In the genomic region with DNA sequence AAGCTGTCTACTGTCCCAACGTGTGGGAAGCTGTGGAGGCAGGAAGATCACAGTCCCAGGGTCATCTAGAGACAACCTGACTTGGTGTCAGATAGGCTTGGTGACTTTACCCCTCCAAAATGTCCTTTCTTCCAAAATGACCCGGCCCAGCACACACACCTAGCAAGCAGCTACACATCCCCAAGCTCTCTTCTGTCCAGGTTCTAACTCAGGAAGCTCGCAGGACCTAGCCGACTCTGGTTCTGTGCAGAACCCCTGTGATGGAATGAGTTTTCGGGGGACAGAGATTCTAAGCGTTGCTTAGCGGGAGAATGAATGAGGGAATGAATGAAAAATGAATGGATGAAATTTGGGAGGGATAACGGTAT, we compare ENCODE assay signal across 8 mouse cellular contexts. TPM values are rescaled to one million over a fixed set of nuclear protein-coding genes. Genes with fewer than 3 reads are reported as not detected.
DNase-seq lines count a peak whose midpoint lies in the region; ATAC-seq and TF ChIP-seq lines count a peak whose summit lies in the region.

No protein-coding gene starts in this region.

- H3K9me3 ChIP-seq in heart, embryonic 16.5 days (replicated peaks; ENCODE audit: control insufficient read depth, low read length): no peaks in the 10 kb centered on the region
- no peaks in the 10 kb centered on the region for H3K9me3 ChIP-seq in hindbrain, embryonic 10.5 days
- no peaks in the 10 kb centered on the region for H3K9me3 ChIP-seq in midbrain, embryonic 12.5 days

- no peaks in the 10 kb centered on the region for H3K36me3 ChIP-seq in heart, embryonic 16.5 days (ENCODE audit: control insufficient read depth, insufficient read depth)
- H3K36me3 ChIP-seq in hindbrain, embryonic 10.5 days: peaks cover 15% of the 10 kb centered on the region
- H3K36me3 ChIP-seq in midbrain, embryonic 12.5 days: no peaks in the 10 kb centered on the region; the same call in 1 of the 2 replicates

- DNase-seq in heart, adult 18-20 months: no peak
- no peak for DNase-seq in hindbrain, embryonic 10.5 days (ENCODE audit: low spot score)
- DNase-seq in natural killer cell, adult 2 months (ENCODE audit: low spot score in 2 of 2): no peak
- no peak for DNase-seq in left cerebral cortex, adult 18-20 months (ENCODE audit: low spot score in 2 of 2)
- no peak for DNase-seq in right cerebral cortex, postnatal 36 days (ENCODE audit: low spot score in 2 of 2)

- H3K27me3 ChIP-seq in heart, embryonic 16.5 days (ENCODE audit: control insufficient read depth, insufficient read depth, low read length): peaks cover 4% of the 10 kb centered on the region
- H3K27me3 ChIP-seq in hindbrain, embryonic 10.5 days (ENCODE audit: insufficient read depth, poor library complexity, severe bottlenecking): peaks cover 15% of the 10 kb centered on the region; the same call in 1 of the 2 replicates
- peaks cover 31% of the 10 kb centered on the region for H3K27me3 ChIP-seq in midbrain, embryonic 12.5 days

- H3K4me3 ChIP-seq in heart, embryonic 16.5 days (ENCODE audit: low read length): peak overlapping the region; percentile 85
- H3K4me3 ChIP-seq in bone marrow, adult 2 months (replicated peaks; ENCODE audit: control insufficient read depth, low read depth, low read length): peak overlapping the region; percentile 89
- peak overlapping the region; percentile 98 for H3K4me3 ChIP-seq in hindbrain, embryonic 10.5 days
- peak overlapping the region; percentile 96 for H3K4me3 ChIP-seq in midbrain, embryonic 12.5 days

- H3K9ac ChIP-seq in heart, embryonic 16.5 days (ENCODE audit: low read length): peak overlapping the region; percentile 92
- peak overlapping the region; percentile 92 for H3K9ac ChIP-seq in midbrain, embryonic 12.5 days (replicated peaks)

- H3K4me2 ChIP-seq in heart, embryonic 16.5 days (ENCODE audit: low read depth, low read length): peak overlapping the region; percentile 93
- peak overlapping the region; percentile 96 for H3K4me2 ChIP-seq in midbrain, embryonic 12.5 days (replicated peaks)

- H3K4me1 ChIP-seq in heart, embryonic 16.5 days (ENCODE audit: control insufficient read depth, insufficient read depth, low read length): peaks cover 14% of the 10 kb centered on the region
- H3K4me1 ChIP-seq in bone marrow, adult 2 months (ENCODE audit: control insufficient read depth, insufficient read depth, low read length): peaks cover 5% of the 10 kb centered on the region; the same call in 1 of the 2 replicates
- H3K4me1 ChIP-seq in hindbrain, embryonic 10.5 days (replicated peaks): peaks cover 22% of the 10 kb centered on the region
- peaks cover 14% of the 10 kb centered on the region for H3K4me1 ChIP-seq in midbrain, embryonic 12.5 days

- no peak for TF ChIP-seq CTCF in bone marrow, adult 2 months (IDR thresholded peaks at IDR 0.05; ENCODE audit: control insufficient read depth, insufficient read depth, low read length)

- no peak for ATAC-seq in heart, embryonic 16.5 days (replicated peaks; ENCODE audit: extremely low read depth, insufficient read depth, low FRiP score)
- peak; percentile 46 for ATAC-seq in midbrain, embryonic 12.5 days (ENCODE audit: low FRiP score, low read depth)

- WGBS in heart, embryonic 16.5 days: 15% methylated on average over 8 of the region's 8 CpGs
- WGBS in bone marrow, adult 2 months: 3% methylated on average over 8 of the region's 8 CpGs
- 20% methylated on average over 8 of the region's 8 CpGs for WGBS in hindbrain, embryonic 10.5 days
- WGBS in midbrain, embryonic 12.5 days: 17% methylated on average over 8 of the region's 8 CpGs

- peak overlapping the region; percentile 82 for H3K27ac ChIP-seq in heart, embryonic 16.5 days (ENCODE audit: low read length)
- H3K27ac ChIP-seq in bone marrow, adult 2 months (ENCODE audit: control insufficient read depth, insufficient read depth, low read depth, low read length, poor library complexity): peak overlapping the region; percentile 81
- peak overlapping the region; percentile 98 for H3K27ac ChIP-seq in hindbrain, embryonic 10.5 days
- peak overlapping the region; percentile 88 for H3K27ac ChIP-seq in midbrain, embryonic 12.5 days (replicated peaks)

- TF ChIP-seq POLR2A in bone marrow, adult 2 months (IDR thresholded peaks at IDR 0.05; ENCODE audit: borderline replicate concordance, control insufficient read depth, low read depth, low read length): no peak

RNA-seq across cellular contexts. Expression of gene Map1s, which starts 0.3 kb away (rescaled TPM):
- 36.9 and 38.1 TPM in 2 replicates for polyA plus RNA-seq in heart, embryonic 16.5 days (2015; fragmentation: Nextera tagmentation; extraction: Ambion mirVana)
- total RNA-seq in heart, adult 18-20 months (2021): 10 to 100 TPM; 18.9 to 19.8 TPM
- 8.9 and 18.9 TPM in 2 replicates for polyA plus RNA-seq in bone marrow, adult 2 months (2011; ENCODE audit: insufficient read depth, insufficient read length, low replicate concordance, missing spikeins)
- 66.6 and 74.5 TPM in 2 replicates for polyA plus RNA-seq in hindbrain, embryonic 10.5 days (2016; fragmentation: Nextera tagmentation; extraction: Ambion mirVana)
- polyA plus RNA-seq in midbrain, embryonic 12.5 days (2016; fragmentation: Nextera tagmentation; extraction: Ambion mirVana): 58.4 and 61.0 TPM in 2 replicates
- 10 to 100 TPM; 87.1 to 98.0 TPM for total RNA-seq in left cerebral cortex, adult 18-20 months (2021)

RNA-seq across cellular contexts. Expression of gene Rpl18a, which starts 8.2 kb away (rescaled TPM):
- polyA plus RNA-seq in heart, embryonic 16.5 days (2015; fragmentation: Nextera tagmentation; extraction: Ambion mirVana): 2,334 and 2,733 TPM in 2 replicates
- total RNA-seq in heart, adult 18-20 months (2021): 1,000 to 10,000 TPM; 1,029 to 1,075 TPM
- polyA plus RNA-seq in bone marrow, adult 2 months (2011; ENCODE audit: insufficient read depth, insufficient read length, low replicate concordance, missing spikeins): 1,290 and 1,544 TPM in 2 replicates
- polyA plus RNA-seq in hindbrain, embryonic 10.5 days (2016; fragmentation: Nextera tagmentation; extraction: Ambion mirVana): 3,443 and 3,791 TPM in 2 replicates
- 2,550 and 2,750 TPM in 2 replicates for polyA plus RNA-seq in midbrain, embryonic 12.5 days (2016; fragmentation: Nextera tagmentation; extraction: Ambion mirVana)
- 100 to 1,000 TPM; 682 to 726 TPM for total RNA-seq in left cerebral cortex, adult 18-20 months (2021)

RNA-seq across cellular contexts. Expression of gene Slc5a5, which starts 12.9 kb away (rescaled TPM):
- polyA plus RNA-seq in heart, embryonic 16.5 days (2015; fragmentation: Nextera tagmentation; extraction: Ambion mirVana): 0.31 and 0.43 TPM in 2 replicates
- total RNA-seq in heart, adult 18-20 months (2021): not detected
- polyA plus RNA-seq in bone marrow, adult 2 months (2011; ENCODE audit: insufficient read depth, insufficient read length, low replicate concordance, missing spikeins): not detected in 2 replicates
- polyA plus RNA-seq in hindbrain, embryonic 10.5 days (2016; fragmentation: Nextera tagmentation; extraction: Ambion mirVana): 0.39 and 0.59 TPM in 2 replicates
- 0.55 and 0.69 TPM in 2 replicates for polyA plus RNA-seq in midbrain, embryonic 12.5 days (2016; fragmentation: Nextera tagmentation; extraction: Ambion mirVana)
- total RNA-seq in left cerebral cortex, adult 18-20 months (2021): 10 to 100 TPM; 12.8 to 13.0 TPM

RNA-seq across cellular contexts. Expression of gene Ccdc124, which starts 31.7 kb away (rescaled TPM):
- polyA plus RNA-seq in heart, embryonic 16.5 days (2015; fragmentation: Nextera tagmentation; extraction: Ambion mirVana): 82.3 and 91.8 TPM in 2 replicates
- 10 to 100 TPM; 42.4 to 46.2 TPM for total RNA-seq in heart, adult 18-20 months (2021)
- 27.6 and 41.7 TPM in 2 replicates for polyA plus RNA-seq in bone marrow, adult 2 months (2011; ENCODE audit: insufficient read depth, insufficient read length, low replicate concordance, missing spikeins)
- 172 and 182 TPM in 2 replicates for polyA plus RNA-seq in hindbrain, embryonic 10.5 days (2016; fragmentation: Nextera tagmentation; extraction: Ambion mirVana)
- 145 and 152 TPM in 2 replicates for polyA plus RNA-seq in midbrain, embryonic 12.5 days (2016; fragmentation: Nextera tagmentation; extraction: Ambion mirVana)
- 100 to 1,000 TPM; 101 to 102 TPM for total RNA-seq in left cerebral cortex, adult 18-20 months (2021)

RNA-seq across cellular contexts. Expression of gene Kcnn1, which starts 42.4 kb away (rescaled TPM):
- polyA plus RNA-seq in heart, embryonic 16.5 days (2015; fragmentation: Nextera tagmentation; extraction: Ambion mirVana): 4.1 and 4.2 TPM in 2 replicates
- 10 to 100 TPM; 13.7 to 14.4 TPM for total RNA-seq in heart, adult 18-20 months (2021)
- not detected in 2 replicates for polyA plus RNA-seq in bone marrow, adult 2 months (2011; ENCODE audit: insufficient read depth, insufficient read length, low replicate concordance, missing spikeins)
- 6.2 and 19.3 TPM in 2 replicates for polyA plus RNA-seq in hindbrain, embryonic 10.5 days (2016; fragmentation: Nextera tagmentation; extraction: Ambion mirVana)
- 27.4 TPM in 2 replicates for polyA plus RNA-seq in midbrain, embryonic 12.5 days (2016; fragmentation: Nextera tagmentation; extraction: Ambion mirVana)
- 10 to 100 TPM; 17.4 to 19.3 TPM for total RNA-seq in left cerebral cortex, adult 18-20 months (2021)
